Mouse (Mus musculus): ENCODE results near the gene Etnk2.
A peak's percentile ranks its signal among the peaks of the same experiment; 100 is the strongest.

The Etnk2 gene

GRCm38 (mm10) chr1:133418164-133418800 lies 54.9 kb downstream of the Etnk2 start:
- DNase-seq, result peak in 1 of 2 experiments; percentile 21

- DNase-seq, result no peak
These were observed 55.9 kb downstream of the Etnk2 start for GRCm38 (mm10) chr1:133419178-133419834.

GRCm38 (mm10) chr1:133420491-133420890 lies 57.1 kb downstream of the Etnk2 start:
- DNase-seq, result no peak

- DNase-seq, result no peak
These were observed 57.7 kb downstream of the Etnk2 start for GRCm38 (mm10) chr1:133421061-133421460.

GRCm38 (mm10) chr1:133421975-133422570 lies 58.7 kb downstream of the Etnk2 start:
- DNase-seq, result no peak

DNA sequence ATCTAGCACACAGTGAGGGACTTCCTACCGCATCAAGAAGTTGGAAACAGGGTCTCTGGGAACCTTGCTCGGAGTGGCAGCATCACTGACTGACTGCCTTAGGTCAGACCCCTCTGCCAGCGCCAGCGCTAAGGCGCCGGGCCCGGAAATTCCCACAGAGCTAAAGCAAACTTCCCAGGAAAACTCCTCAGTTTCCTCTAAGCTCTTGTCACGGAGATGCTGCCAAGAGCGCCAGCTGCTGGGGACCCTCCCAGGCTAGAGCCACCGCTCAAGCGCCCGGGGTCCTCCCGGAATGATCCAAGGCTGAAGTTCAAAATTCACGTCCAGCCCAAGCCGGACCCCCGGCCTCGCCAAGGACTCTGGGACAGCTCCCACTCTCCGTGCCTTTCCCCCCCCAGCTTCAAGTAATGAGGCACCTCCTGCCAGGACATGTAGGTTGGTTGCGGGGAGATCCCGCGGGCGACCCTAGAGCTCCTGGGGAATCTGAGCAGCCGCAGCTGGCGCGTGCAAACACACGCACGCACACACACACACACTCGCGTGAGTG lies 59.3 kb downstream of the Etnk2 start:
- DNase-seq, result no peak

DNA sequence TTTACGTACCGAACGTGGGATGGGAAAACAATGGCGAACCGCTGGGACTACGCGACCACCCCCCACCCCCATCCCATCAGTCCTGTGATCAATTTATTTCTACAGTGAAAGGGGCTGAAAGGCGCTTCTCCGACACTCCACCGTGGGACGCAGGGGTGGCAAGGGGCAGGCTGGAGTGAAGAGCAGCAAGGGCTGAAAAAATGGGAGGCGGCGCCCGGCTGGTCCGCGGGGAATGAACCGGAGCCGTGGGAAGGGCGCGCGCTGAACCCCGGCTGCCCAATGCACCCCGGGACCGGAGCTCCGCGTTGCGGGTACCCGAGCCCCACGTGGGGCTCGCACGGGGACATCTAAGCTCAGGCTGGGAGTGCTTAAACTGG lies 59.8 kb downstream of the Etnk2 start:
- peak in 1 of 2 experiments; percentile 21 for DNase-seq

- DNase-seq, result peak; percentile 58 to 69
These were observed 60.4 kb downstream of the Etnk2 start, which contains the start of gene Sox13 for GRCm38 (mm10) chr1:133423543-133424480. Gene Sox13, minus strand, starts transcription at chr1:133424377.

GRCm38 (mm10) chr1:133424547-133425140 lies 61.3 kb downstream of the Etnk2 start:
- DNase-seq, result no peak
